Mouse (Mus musculus): ENCODE results near the gene Rbm47.

DNA sequence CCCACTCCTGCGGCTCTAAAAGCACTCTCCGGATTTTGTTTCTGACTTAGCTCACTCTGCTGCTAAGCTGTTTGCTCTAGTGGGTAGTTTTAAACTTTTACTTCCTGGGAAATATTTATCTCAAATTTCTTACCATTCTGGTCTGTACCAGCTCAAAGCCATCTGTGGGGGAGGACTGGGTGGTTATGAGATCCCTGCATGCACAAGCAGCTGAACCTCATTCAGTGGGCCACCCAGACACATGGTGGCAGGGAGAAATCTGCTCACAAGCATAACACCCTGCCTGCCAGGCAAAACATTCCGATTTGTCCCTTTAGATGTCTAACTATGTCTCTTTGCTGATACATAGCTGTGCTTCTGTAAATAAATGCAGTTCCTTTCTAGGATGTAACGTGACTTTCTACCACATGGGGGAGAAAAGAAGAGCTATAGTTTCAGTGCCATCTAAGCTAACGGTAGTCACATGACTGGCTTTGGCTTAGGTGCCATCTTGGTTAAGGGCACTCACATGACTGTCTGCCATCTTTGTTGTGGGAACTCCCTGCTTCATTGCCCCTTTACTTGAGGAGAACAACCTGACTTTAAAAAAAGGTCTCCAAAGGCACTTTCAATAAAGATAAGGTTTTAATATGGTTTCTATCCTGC lies 36.7 kb upstream of the Rbm47 start:
- TF ChIP-seq CTCF (IDR thresholded peaks at IDR 0.05; ENCODE audit: low read depth, low read length) (no peak), POLR2A (IDR thresholded peaks at IDR 0.05; ENCODE audit: extremely low read depth, insufficient read depth, low read length) (no peak)
